Mouse (Mus musculus) ovary, postnatal 10 days (tissue): ENCODE results near the gene Rab3c.

Experiments
- DNase-seq: peaks from one replicate; pipeline ENCODE4 v3.0.0; 2022; ENCODE audit warnings: low spot score

The Rab3c gene

DNA sequence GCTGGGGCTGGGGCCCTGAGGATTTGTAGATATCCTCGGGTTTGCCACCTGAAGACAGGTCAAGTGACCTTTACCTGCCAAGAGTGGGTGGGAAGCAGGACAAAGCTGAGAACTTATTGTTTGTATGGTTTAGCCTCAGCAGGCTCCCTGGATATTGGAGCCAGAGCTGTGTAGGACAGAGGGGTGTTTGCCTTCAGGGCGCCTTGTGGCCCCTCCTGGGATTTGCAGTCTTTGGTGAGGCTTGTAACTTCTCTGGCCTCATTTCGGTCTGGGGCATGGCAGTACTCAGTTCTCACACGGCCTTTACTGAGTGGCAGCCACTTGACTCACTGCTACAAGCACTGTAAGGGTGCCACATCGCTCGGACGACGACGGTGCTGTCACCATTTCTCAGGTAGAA, 261.0 kb downstream of the Rab3c start:
- DNase-seq: no peak

DNA sequence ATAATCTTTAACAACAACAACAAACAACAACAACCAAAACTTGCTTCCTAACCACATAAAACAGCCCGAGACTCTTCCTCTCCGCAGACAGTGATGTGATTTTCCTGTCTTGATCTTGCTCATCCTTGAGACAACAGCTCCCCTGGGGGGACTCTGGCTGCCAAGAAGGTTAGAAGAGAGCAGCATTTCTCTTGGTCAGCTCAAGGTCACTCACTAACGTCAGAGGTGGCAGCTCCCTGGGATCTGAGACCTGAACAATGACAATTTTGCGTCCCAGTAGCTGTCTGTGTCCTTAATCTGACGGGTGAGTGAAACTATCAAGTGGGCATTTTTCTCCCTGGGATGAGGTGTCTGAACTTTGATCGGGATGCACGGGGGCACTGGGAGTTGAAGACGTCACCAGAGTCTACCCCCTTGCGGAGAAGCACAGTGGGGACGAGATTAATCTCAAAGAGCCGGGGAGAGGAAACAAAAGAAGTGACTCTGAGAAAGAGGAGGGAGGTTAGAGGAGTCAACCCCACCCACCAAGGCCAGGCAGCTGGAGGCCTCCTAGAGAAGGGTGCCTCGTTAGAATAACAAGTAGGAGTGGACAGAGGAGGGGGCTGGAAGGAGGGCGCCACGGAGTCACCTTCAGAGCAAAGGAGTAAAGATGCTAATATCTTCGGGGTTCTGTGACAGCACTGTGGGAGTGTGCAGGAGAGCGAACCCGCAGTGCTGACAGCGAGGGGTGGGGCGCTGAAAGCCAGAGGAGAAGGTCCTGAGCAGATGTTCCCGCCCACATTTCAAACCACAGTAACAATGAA, 261.7 kb downstream of the Rab3c start:
- DNase-seq: no peak

DNA sequence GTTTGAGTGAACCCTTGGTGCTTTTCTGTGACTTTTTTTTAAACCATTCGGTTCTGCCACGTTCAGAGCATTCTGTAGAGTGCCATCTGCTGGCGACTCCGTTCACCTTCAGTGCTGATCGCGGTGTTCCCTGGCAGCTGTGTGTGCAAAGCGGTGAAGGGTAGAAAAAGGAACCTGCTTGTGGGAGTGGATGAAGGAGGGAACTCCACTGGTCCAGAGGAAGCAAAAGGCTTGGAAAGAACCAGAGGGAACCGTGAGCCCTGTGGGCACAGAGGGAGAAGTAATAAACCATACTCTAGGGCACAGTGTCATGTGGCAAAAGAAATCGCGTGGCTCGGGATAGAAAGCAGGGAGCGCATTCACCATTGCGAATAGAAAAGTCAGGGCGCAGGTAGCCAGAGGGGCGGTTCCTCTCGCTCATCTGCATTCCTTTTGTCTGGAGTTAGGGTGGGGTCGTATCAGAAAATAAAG, 262.3 kb downstream of the Rab3c start:
- peak; percentile 46 for DNase-seq

DNA sequence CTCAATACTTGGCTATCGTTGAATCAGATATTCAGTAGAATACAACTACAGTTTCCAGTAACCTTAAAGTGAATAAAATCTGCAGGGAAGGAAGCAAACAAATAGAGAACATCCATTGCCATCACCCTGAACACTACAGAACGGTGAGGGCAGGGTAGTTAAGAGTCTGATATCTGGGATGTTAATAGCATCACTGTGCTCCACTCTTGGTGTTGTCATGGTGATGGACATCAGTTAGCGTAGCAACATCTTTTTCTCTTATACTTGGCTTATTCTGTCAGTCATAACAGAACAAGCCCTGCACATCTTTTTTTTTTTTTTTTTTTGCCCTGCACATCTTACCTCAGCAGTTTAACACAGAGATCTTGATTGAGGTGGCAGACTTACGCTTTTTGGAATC, 268.8 kb downstream of the Rab3c start:
- no peak for DNase-seq

DNA sequence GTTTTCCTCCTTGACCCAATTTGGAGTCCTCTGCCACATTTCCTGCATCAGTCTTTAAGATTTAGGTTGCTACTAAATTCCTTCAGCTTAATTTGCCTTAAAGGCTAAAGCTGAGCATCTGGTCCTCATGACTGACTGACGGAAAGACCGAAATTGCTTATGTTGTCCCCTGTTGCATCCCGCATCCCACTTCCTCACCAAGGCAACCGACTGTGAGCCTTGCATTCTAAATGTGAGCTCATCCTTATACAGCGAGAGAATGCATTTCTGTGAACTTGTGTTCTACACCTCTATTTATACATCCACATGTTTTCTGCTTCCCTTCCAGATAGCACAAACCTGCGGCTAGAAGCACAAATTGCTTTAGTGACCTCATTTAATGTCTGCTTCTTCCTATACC, 269.9 kb downstream of the Rab3c start:
- no peak for DNase-seq

DNA sequence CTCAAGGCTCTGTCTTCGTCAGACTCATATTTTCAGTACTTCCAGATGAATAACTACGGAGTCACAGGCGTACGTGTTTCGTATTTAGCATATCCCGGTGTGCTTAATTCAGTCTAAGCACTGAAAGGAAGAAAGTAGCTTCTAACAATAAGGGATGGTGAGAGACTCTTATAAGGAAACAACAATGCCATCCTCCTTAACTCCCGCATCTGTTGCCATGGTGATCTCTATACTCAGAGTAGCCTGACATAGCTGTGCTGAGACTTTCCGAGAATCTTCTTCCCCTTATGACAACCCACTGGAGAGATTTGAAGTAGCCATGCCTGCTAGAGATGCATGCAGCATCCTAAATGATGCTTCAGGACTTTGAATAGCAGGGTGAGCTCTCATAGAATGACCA, 272.3 kb downstream of the Rab3c start:
- no peak for DNase-seq

DNA sequence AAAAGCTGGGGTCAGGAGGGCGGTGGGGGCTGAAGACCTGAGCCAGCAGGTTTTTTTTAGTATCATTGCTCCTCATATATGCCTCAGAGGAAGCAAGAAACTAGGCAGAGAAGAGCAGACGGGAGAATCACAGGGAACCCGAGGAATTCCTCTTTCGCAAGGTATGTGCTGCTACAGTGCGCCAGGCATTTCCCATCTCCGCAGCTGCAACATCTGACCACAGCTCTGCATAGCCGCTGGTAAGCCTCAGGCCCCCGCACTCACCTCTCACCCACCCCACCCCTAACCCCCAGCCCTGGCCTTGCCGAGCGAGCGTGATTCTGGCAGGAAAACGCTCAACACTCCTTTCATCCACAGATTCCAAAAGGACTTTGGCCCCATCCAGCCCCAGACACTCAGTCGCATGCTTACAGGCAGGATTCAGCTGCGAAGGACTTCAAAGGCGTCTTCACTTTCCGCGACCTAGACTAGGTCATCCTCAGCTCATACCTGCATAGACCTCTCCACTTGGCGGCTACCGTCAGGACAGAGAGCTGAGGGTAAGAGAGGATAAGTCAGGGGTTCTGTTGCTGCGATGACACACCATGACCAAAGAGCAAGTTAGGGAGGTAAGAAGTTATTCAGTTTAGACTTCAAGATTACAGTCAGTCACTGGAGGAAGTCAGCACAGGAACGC, 274.6 kb downstream of the Rab3c start:
- DNase-seq: no peak
